Mouse (Mus musculus): Measurements from ENCODE around the gene Card9. TPM values are rescaled to one million over a fixed set of nuclear protein-coding genes. Genes with fewer than 3 reads are reported as not detected.

Card9 gene
- polyA plus RNA-seq, 1 experiment from 2014 or later = 0.62 TPM

GRCm38 (mm10) chr2:26359983-26360382 lies 735 bp downstream of the Card9 start:
- Histone ChIP-seq H3K4me1 (peaks cover 10% of the 10 kb centered on the region), H3K27ac (replicated peaks) (no peak overlapping the region), H3K9ac (no peak overlapping the region), H3K27me3 (replicated peaks) (no peaks in the 10 kb centered on the region), H3K9me3 (no peaks in the 10 kb centered on the region), H3K36me3 (peaks cover 29% of the 10 kb centered on the region), H3K4me2 (no peak overlapping the region), H3K4me3 (no peak overlapping the region)
- no peak for ATAC-seq (ENCODE audit: extremely low read depth, insufficient number of reproducible peaks, low FRiP score, low TSS enrichment)
- WGBS = 79% methylated on average over 6 of the region's 6 CpGs

GRCm38 (mm10) chr2:26358667-26359320 lies 1.9 kb downstream of the Card9 start:
- H3K4me3 ChIP-seq = no peak overlapping the region
- no peak overlapping the region for H3K9ac ChIP-seq
- 81% methylated on average over 13 of the region's 13 CpGs for WGBS
- no peak overlapping the region for H3K4me2 ChIP-seq
- H3K27me3 ChIP-seq (replicated peaks) = no peaks in the 10 kb centered on the region
- H3K4me1 ChIP-seq = no peaks in the 10 kb centered on the region; the same call in 1 of the 2 replicates
- peaks cover 17% of the 10 kb centered on the region for H3K36me3 ChIP-seq
- H3K9me3 ChIP-seq = no peaks in the 10 kb centered on the region
- H3K27ac ChIP-seq (replicated peaks) = no peak overlapping the region
- ATAC-seq (ENCODE audit: extremely low read depth, insufficient number of reproducible peaks, low FRiP score, low TSS enrichment) = no peak

GRCm38 (mm10) chr2:26357484-26357883 lies 3.2 kb downstream of the Card9 start:
- ATAC-seq (ENCODE audit: extremely low read depth, insufficient number of reproducible peaks, low FRiP score, low TSS enrichment) = no peak
- WGBS = 52% methylated on average over 15 of the region's 15 CpGs
- H3K27ac ChIP-seq (replicated peaks) = no peak overlapping the region
- H3K4me1 ChIP-seq = peaks cover 5% of the 10 kb centered on the region
- no peaks in the 10 kb centered on the region for H3K27me3 ChIP-seq (replicated peaks)
- H3K9me3 ChIP-seq = no peaks in the 10 kb centered on the region
- H3K4me3 ChIP-seq = no peak overlapping the region
- no peak overlapping the region for H3K4me2 ChIP-seq
- no peak overlapping the region for H3K9ac ChIP-seq
- H3K36me3 ChIP-seq = peaks cover 4% of the 10 kb centered on the region

- Histone ChIP-seq H3K27me3 (replicated peaks) (no peaks in the 10 kb centered on the region), H3K4me3 (no peak overlapping the region), H3K9ac (no peak overlapping the region), H3K4me1 (peaks cover 6% of the 10 kb centered on the region), H3K36me3 (0 out of 2 replicates have a peak, but pooled peaks cover 3% of the 10 kb centered on the region), H3K4me2 (no peak overlapping the region), H3K27ac (replicated peaks) (no peak overlapping the region), H3K9me3 (no peaks in the 10 kb centered on the region)
- ATAC-seq (ENCODE audit: extremely low read depth, insufficient number of reproducible peaks, low FRiP score, low TSS enrichment) = no peak
- WGBS = 66% methylated on average over 7 of the region's 7 CpGs
Observed at GRCm38 (mm10) chr2:26356678-26357077, 4.0 kb downstream of the Card9 start.

GRCm38 (mm10) chr2:26356231-26356630 lies 4.5 kb downstream of the Card9 start:
- Histone ChIP-seq H3K4me3 (no peak overlapping the region), H3K9me3 (no peaks in the 10 kb centered on the region), H3K4me1 (peaks cover 7% of the 10 kb centered on the region), H3K4me2 (no peak overlapping the region), H3K27me3 (replicated peaks) (no peaks in the 10 kb centered on the region), H3K27ac (replicated peaks) (no peak overlapping the region), H3K36me3 (no peaks in the 10 kb centered on the region), H3K9ac (no peak overlapping the region)
- no peak for ATAC-seq (ENCODE audit: extremely low read depth, insufficient number of reproducible peaks, low FRiP score, low TSS enrichment)
- WGBS = 69% methylated on average over 4 of the region's 4 CpGs

- H3K27me3 ChIP-seq (replicated peaks) = no peaks in the 10 kb centered on the region
- H3K27ac ChIP-seq (replicated peaks) = no peak overlapping the region
- no peak overlapping the region for H3K4me2 ChIP-seq
- no peak overlapping the region for H3K4me3 ChIP-seq
- H3K36me3 ChIP-seq = peaks cover 10% of the 10 kb centered on the region
- peaks cover 17% of the 10 kb centered on the region for H3K4me1 ChIP-seq
- no peak for ATAC-seq (ENCODE audit: extremely low read depth, insufficient number of reproducible peaks, low FRiP score, low TSS enrichment)
- H3K9me3 ChIP-seq = no peaks in the 10 kb centered on the region
- H3K9ac ChIP-seq = no peak overlapping the region
- WGBS = 76% methylated on average over 4 of the region's 4 CpGs
Observed at GRCm38 (mm10) chr2:26354401-26354800, 6.3 kb downstream of the Card9 start.

GRCm38 (mm10) chr2:26353066-26353980 lies 7.4 kb downstream of the Card9 start:
- H3K4me1 ChIP-seq = peaks cover 24% of the 10 kb centered on the region
- peak overlapping the region; percentile 86; the same call in 1 of the 2 replicates for H3K4me3 ChIP-seq
- H3K9me3 ChIP-seq = no peaks in the 10 kb centered on the region
- 83% methylated on average over 11 of the region's 11 CpGs for WGBS
- H3K27ac ChIP-seq (replicated peaks) = no peak overlapping the region
- H3K27me3 ChIP-seq (replicated peaks) = no peaks in the 10 kb centered on the region
- H3K36me3 ChIP-seq = peaks cover 21% of the 10 kb centered on the region
- peak overlapping the region; percentile 97 for H3K9ac ChIP-seq
- ATAC-seq (ENCODE audit: extremely low read depth, insufficient number of reproducible peaks, low FRiP score, low TSS enrichment) = no peak
- peak overlapping the region; percentile 99 for H3K4me2 ChIP-seq

- H3K9me3 ChIP-seq = no peaks in the 10 kb centered on the region
- peak overlapping the region; percentile 99 for H3K4me2 ChIP-seq
- no peak for ATAC-seq (ENCODE audit: extremely low read depth, insufficient number of reproducible peaks, low FRiP score, low TSS enrichment)
- H3K4me1 ChIP-seq = peaks cover 31% of the 10 kb centered on the region
- no peaks in the 10 kb centered on the region for H3K27me3 ChIP-seq (replicated peaks)
- peak overlapping the region; percentile 97 for H3K9ac ChIP-seq
- H3K27ac ChIP-seq (replicated peaks) = no peak overlapping the region
- H3K36me3 ChIP-seq = peaks cover 30% of the 10 kb centered on the region
- 4% methylated on average over 36 of the region's 36 CpGs for WGBS
- peak overlapping the region; percentile 86 for H3K4me3 ChIP-seq
Observed at GRCm38 (mm10) chr2:26352291-26352910, 8.3 kb downstream of the Card9 start.

GRCm38 (mm10) chr2:26351358-26352290 lies 9.1 kb downstream of the Card9 start, which contains the start of gene Dnlz:
Dnlz (minus strand) TSS chr2:26352110.
- H3K27ac ChIP-seq (replicated peaks) = peak within 1 kb of the TSS; percentile 83
- no peaks in the 10 kb centered on the region for H3K27me3 ChIP-seq (replicated peaks)
- ATAC-seq (ENCODE audit: extremely low read depth, insufficient number of reproducible peaks, low FRiP score, low TSS enrichment) = no peak
- H3K9ac ChIP-seq = peak within 1 kb of the TSS; percentile 97
- peak within 1 kb of the TSS; percentile 86 for H3K4me3 ChIP-seq
- H3K36me3 ChIP-seq = peaks cover 38% of the 10 kb centered on the region
- H3K9me3 ChIP-seq = no peaks in the 10 kb centered on the region
- H3K4me2 ChIP-seq = peak within 1 kb of the TSS; percentile 99
- 2% methylated on average over 62 of the region's 62 CpGs for WGBS
- H3K4me1 ChIP-seq = peaks cover 31% of the 10 kb centered on the region

GRCm38 (mm10) chr2:26348241-26348640 lies 12.5 kb downstream of the Card9 start:
- Histone ChIP-seq H3K27me3 (replicated peaks) (no peaks in the 10 kb centered on the region), H3K9ac (0 out of 2 replicates have a peak overlapping the region, but pooled peaks have one; percentile 13), H3K4me3 (no peak overlapping the region), H3K36me3 (peaks cover 72% of the 10 kb centered on the region), H3K9me3 (no peaks in the 10 kb centered on the region), H3K27ac (replicated peaks) (peak overlapping the region; percentile 67), H3K4me2 (no peak overlapping the region), H3K4me1 (peaks cover 35% of the 10 kb centered on the region)
- WGBS = 53% methylated on average over 6 of the region's 6 CpGs
- ATAC-seq (ENCODE audit: extremely low read depth, insufficient number of reproducible peaks, low FRiP score, low TSS enrichment) = no peak

Data from heart, embryonic 13.5 days (tissue).